Mouse (Mus musculus): ENCODE data around the gene Olfr1395.

Olfr1395 gene

DNA sequence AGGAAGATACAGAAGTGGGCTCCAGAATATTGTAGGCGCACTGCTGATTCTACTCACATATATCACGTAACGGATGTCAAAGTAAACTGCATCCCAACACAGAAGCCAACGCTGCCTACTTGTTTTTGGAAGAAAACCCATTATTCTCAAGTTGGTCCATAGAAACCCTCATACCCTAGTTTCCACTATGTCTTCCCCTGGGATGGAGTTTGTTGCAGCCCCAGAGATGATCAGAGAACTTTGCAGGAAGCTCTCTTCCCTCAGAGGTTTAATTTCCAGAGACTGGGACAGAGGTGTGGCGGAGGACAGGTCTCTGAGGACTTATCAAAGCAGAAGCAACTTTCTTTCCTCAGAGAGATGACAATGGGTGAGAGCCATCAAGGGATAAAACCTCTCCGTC lies at the start of gene Olfr1395:
Olfr1395 (plus strand) TSS at position 301 of the 400 bp plus-strand sequence.
- DNase-seq (ENCODE audit: low spot score in 2 of 2): no peak

- DNase-seq (ENCODE audit: low spot score in 2 of 2): no peak
These were observed 49.3 kb upstream of the Olfr1395 start for GRCm38 (mm10) chr11:49092786-49093185.

DNA sequence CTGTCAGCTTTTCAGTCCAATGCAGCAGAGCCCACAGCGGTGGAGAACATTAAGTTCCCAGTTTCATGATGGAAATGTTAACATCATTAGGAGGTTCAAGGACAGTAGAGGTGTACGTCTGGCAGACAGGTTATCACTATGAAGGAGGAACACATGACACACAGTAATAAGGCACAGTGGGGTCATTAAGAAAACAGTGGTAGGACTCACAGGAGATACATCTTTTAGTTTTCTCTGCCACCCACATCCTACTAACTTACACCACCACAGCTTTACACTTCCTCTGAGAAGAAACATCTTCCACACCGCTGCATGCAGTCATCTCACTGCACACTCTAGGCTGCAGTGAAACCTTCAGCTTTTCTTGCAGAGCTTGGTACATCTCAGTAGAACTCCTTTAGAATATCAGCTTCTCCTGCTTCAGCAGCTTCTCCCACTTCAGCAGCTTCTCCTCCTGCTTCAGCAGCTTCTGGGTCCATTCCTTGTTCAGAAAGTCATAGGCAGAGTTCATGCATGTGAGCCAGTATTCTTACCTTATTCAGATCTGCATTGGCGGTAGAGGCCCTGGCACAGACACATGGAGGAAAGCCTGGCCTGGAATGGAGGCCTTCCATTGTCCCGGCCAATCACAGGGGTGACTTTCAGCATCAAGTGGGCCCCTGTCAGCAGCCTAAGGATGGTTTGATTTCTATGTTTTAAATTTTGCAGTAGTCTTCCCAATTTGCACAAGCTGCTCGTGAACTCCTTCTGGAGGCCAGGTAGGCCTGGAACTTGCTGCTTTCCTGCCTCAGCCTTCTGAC lies 48.0 kb upstream of the Olfr1395 start:
- DNase-seq (ENCODE audit: low spot score in 2 of 2): no peak

GRCm38 (mm10) chr11:49095367-49095766 lies 46.7 kb upstream of the Olfr1395 start:
- DNase-seq (ENCODE audit: low spot score in 2 of 2): no peak

DNA sequence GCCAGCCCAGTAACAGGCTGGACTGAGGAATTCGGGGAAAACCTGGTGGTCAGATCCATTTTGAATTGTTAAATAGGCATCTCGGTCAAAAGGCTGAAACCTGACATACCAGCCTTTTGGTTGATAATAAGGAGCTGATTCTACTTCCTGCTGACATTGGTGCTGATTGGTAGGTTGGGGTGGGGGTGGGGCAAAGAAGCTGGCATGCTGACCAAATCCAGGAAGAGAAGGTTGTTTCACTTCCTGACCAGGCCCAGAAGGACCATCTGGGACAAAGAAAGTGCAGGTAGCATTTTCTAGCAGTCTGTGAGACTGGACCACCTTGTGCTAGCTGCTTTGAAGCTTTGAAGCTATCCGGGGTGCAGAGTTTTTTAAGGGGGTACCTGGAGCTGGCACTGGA lies 41.7 kb upstream of the Olfr1395 start:
- no peak for DNase-seq (ENCODE audit: low spot score in 2 of 2)

DNA sequence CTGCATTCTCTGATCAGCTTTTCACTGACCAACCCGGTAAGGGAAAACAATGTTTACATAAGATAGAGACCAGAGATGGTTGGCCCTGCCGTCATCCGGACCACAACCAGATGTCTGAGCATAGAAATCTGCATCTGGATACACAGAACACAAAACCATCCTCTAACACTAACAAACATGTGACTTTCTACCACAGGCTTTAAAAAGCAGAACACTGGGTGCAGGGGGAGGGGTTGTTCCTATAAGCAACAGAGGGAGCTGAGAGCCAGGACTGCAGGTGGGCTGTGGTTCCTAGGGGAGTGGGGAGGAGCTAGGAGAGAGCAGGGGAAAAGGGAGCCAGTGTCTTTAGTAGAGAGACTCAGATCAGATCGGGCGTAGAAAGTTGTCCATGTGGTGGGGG lies 40.6 kb upstream of the Olfr1395 start:
- DNase-seq (ENCODE audit: low spot score in 2 of 2): no peak

GRCm38 (mm10) chr11:49103047-49103693 lies 38.9 kb upstream of the Olfr1395 start:
- DNase-seq (ENCODE audit: low spot score in 2 of 2): peak; percentile 84 to 91

GRCm38 (mm10) chr11:49105752-49106151 lies 36.3 kb upstream of the Olfr1395 start:
- DNase-seq (ENCODE audit: low spot score in 2 of 2): no peak

GRCm38 (mm10) chr11:49107650-49108537 lies 34.2 kb upstream of the Olfr1395 start:
- DNase-seq (ENCODE audit: low spot score in 2 of 2): no peak

- DNase-seq (ENCODE audit: low spot score in 2 of 2): peak in 1 of 2 experiments; percentile 31
These were observed 33.2 kb upstream of the Olfr1395 start for GRCm38 (mm10) chr11:49108833-49109232.

DNA sequence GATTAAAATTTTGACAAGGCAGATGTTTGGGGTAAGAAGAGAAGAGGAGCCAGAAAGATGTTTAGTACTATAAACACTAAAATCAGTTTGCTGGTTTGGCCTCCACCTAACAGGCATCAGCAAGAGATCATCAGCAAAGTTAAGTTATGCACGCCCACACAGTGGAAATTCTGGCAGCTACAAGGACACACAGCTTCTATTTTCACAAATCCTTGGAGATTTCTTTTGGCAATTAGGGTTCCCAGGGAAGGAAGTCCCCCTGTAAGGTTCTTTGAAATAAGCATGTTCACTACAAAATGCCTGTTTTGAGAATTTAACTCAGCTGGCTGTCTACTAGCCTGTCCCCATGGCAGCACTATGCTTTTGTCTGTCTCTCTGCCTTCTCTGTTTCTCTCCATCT lies 31.1 kb upstream of the Olfr1395 start:
- peak in 1 of 2 experiments; percentile 21 for DNase-seq (ENCODE audit: low spot score in 2 of 2)

DNA sequence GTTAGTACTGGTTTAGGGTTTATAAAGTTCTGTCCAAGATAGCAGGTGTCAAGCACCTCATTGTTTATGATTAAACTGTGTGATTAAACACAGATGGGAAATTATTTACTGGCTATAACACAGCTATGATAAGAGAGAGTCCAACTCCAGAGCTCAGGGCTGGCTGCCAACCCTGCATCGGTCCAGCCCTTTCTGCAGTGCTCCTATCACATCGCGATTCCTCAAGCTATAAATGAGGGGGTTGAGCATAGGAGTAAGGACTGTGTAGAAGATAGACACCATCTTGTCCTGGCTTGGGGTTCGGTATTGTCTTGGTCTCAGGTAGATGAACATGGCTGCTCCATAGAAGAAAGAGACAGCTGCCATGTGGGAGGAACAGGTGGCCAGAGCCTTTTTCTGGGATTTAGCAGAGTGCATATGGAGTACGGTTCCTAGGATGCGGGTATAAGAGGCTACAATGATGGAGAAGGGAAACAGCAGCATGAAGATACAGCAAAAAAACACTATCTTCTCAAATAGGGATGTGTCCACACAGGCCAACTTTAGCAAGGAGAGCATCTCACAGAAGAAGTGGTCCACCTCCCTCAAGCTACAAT lies 29.4 kb upstream of the Olfr1395 start:
- peak in 1 of 2 experiments; percentile 34 for DNase-seq (ENCODE audit: low spot score in 2 of 2)

DNA sequence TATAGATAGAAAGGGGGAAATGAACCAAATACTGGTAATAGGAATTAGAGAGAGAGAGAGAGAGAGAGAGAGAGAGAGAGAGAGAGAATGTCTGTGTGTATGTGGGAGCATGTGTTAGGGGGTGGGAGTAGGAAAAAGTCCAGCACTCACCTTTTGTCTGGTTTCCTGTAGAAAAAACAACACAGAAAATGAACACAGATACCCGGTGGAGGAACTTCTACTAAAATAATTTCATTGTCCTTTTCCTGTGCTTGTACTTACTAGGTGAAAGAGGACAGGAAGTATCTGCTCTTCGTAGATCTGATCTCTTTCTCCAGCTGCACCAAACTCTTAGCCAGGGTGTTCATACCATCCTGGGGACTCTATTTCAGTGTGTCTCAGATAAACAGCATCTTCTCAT lies 27.9 kb upstream of the Olfr1395 start:
- DNase-seq (ENCODE audit: low spot score in 2 of 2): no peak

GRCm38 (mm10) chr11:49114774-49115173 lies 27.3 kb upstream of the Olfr1395 start, which contains the start of gene Olfr1396:
TSS of gene Olfr1396 (minus strand) at chr11:49114874.
- no peak for DNase-seq (ENCODE audit: low spot score in 2 of 2)

DNA sequence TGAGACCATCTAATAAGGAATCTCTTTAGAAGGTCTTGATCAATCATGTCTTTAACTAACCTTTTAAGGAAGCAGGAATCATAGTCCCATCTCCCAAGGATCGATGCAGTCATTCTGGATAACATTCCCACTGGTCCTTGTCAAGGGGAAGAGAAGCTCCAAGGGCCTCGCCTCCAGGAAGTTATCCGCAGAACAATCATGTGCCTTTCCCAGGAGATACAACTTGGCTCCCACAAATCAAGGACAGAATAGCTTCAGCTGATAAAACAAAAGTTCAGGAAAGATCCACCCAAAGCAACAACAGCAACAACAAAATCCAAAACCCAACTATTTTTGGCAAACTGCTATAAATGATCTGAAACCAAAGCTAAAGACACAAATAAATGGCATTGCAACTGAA lies 22.4 kb upstream of the Olfr1395 start:
- DNase-seq (ENCODE audit: low spot score in 2 of 2): no peak

- DNase-seq (ENCODE audit: low spot score in 2 of 2): peak in 1 of 2 experiments; percentile 12
These were observed 17.9 kb upstream of the Olfr1395 start for GRCm38 (mm10) chr11:49124169-49124568.

DNA sequence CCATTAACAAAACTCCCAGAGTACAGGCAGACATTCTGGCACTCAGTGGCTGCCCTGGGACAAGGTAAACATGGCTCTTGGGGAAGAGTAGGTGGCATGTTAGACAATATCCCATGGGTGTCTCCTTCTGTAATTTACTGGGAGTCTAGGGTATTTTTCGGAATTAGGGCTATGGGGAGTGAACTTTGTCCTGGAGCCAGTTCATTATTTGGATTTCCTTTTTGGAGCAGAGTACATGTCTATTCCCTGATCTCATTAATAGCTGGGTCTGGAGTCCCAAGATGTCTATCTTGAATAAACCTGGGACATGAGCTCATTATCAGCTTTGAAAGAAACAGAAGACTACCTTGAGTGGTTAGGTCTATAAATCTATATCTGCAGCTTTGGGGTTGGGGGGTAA lies 12.0 kb downstream of the Olfr1395 start, which contains the start of gene Olfr1394:
Olfr1394 (plus strand) TSS at position 301 of the 400 bp plus-strand sequence.
- DNase-seq (ENCODE audit: low spot score in 2 of 2): no peak

DNA sequence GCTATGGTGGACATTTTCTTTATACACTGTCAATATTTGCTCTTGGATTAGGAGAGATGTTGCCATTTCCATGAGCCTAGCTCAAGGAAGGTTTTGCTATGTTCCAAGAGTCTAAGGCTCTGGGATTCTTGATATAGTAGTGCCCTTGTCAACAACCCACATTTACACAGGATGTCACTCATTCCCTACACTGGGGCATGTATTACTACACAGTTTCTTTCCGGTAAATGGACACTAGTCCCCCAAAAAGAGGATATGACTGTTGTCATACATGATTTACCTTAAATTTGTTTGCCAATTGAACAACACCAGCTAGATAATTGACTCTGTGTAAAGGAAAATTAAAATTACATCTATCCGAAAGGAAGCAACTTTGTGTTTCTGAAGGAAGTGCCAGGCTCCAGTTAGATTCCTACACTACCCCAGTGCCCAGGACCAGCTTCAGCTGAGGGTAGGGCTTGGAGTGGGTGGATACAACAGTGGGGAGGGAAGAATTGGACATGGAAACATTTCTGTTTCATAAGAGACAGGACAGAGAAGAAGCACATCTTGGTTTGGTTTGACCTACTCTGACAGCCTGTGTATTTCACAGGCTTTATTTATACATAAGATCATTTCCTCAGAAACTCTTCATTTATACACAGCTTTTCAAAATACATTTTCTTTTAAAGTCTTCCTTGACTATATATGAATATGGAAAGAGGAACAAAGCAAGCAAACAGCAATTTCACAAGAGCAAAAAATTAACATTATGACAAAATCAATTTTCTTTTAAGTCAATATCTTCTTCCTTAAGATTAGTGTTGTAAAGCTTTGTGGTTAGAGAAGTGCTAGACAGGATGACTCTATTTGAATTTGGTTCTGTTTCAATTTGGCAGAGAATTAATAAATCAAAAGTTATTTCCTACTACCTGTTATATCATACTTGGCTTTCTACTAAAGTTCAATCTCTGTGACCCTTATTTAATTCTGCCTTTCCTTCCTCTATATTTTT lies 15.0 kb downstream of the Olfr1395 start:
- DNase-seq (ENCODE audit: low spot score in 2 of 2): no peak

DNA sequence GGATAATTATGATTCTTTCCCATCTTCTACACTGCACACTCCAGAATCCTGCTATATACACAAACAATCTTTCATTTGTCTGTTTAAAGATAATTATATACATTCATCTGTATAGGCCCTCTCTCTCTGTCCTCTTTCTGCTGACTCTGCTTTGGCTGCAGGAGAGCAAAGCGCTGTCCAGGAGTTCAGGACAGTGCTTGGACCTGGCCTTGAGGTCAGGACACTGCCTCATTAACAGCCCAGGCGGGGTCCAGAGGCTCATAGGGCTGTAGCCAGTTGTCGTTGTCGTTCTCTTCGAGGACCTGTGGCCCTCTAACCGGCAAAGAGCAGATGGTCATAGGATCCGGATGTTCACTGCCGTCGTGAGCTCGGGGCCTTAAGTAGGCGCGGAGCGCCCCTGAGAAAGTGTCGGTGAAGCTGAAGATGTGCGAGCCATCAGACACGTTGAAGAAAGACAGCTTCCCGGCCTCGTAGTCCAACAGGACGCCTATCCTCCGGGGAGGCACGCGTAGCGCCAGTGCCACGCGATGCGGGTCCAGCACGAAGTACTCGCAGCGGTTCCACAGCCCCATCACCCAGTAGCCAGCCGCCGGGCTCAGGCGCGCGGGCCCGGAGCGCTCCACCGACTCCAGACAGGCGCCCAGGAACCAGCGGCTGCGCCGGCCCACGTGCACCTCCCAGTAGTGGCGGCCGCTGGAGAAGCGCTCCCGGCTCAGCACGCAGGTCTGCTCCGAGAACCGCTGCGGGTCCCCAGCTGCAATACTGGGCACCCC lies 27.0 kb downstream of the Olfr1395 start:
- peak; percentile 14 to 19 for DNase-seq (ENCODE audit: low spot score in 2 of 2)

- DNase-seq (ENCODE audit: low spot score in 2 of 2): no peak
These were observed 28.5 kb downstream of the Olfr1395 start for GRCm38 (mm10) chr11:49170576-49170975.

Measured in frontal cortex, postnatal 36 days (tissue).